Mouse (Mus musculus) stomach, postnatal 0 days (tissue): ENCODE results near the gene Oprm1.

Experiments used
- CTCF ChIP-seq: IDR thresholded peaks from 2 replicates; pipeline ENCODE4 v1.5.1; 2016; ENCODE audit warnings: antibody characterized with exemption, low read depth, mild to moderate bottlenecking, moderate library complexity
- EP300 ChIP-seq: optimal IDR thresholded peaks from 2 replicates; pipeline ENCODE3; 2016; ENCODE audit warnings: antibody characterized with exemption

DNA sequence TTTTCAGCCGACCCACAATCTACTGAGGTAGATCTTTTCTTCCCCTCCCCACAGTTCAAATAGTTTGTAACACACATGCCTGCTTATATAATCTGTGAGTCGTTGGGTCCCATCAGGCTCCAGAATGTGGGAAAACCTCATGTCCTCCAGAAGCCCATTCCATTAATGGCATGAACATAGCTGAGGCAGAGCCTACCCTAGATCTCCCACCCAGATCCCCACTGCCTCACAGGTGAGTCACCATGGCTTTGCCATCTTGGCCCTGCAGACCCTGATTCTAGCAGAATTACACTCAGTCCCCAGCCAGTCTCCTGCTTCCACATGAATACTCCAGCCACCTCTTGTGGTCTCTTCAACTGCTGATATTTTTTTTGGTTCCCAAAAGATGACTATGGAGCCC is 317.4 kb downstream of the Oprm1 start:
- TF ChIP-seq CTCF (no peak), EP300 (no peak)
